Mouse (Mus musculus) skeletal muscle tissue, adult 2 months (tissue): ENCODE results near the gene Pou2f1.

ENCODE experiments used
- DNase-seq: peaks from one replicate; pipeline ENCODE4 v3.0.0-alpha.2; 2012; ENCODE audit warnings: low read depth, low spot score

Gene Pou2f1

GRCm38 (mm10) chr1:165848417-165848816, 154.1 kb downstream of the Pou2f1 start:
- no peak for DNase-seq

GRCm38 (mm10) chr1:165845366-165845765, 157.1 kb downstream of the Pou2f1 start:
- no peak for DNase-seq

- DNase-seq: no peak
These were observed 157.5 kb downstream of the Pou2f1 start for GRCm38 (mm10) chr1:165844956-165845355.

GRCm38 (mm10) chr1:165844466-165844951, 158.0 kb downstream of the Pou2f1 start:
- DNase-seq: no peak

- no peak for DNase-seq
These were observed 158.9 kb downstream of the Pou2f1 start for GRCm38 (mm10) chr1:165843586-165843985.

GRCm38 (mm10) chr1:165842170-165842569, 160.3 kb downstream of the Pou2f1 start:
- no peak for DNase-seq

GRCm38 (mm10) chr1:165840548-165841230, 161.8 kb downstream of the Pou2f1 start:
- no peak for DNase-seq

- no peak for DNase-seq
These were observed 163.3 kb downstream of the Pou2f1 start for GRCm38 (mm10) chr1:165839201-165839600.

GRCm38 (mm10) chr1:165837546-165837945, 164.9 kb downstream of the Pou2f1 start:
- peak; percentile 44 for DNase-seq

- peak; percentile 29 for DNase-seq
These were observed 166.0 kb downstream of the Pou2f1 start for GRCm38 (mm10) chr1:165836461-165836860.

- DNase-seq: no peak
These were observed 167.9 kb downstream of the Pou2f1 start for GRCm38 (mm10) chr1:165834633-165834975.

- DNase-seq: no peak
These were observed 168.4 kb downstream of the Pou2f1 start for GRCm38 (mm10) chr1:165833910-165834632.

GRCm38 (mm10) chr1:165833244-165833643, 169.2 kb downstream of the Pou2f1 start:
- no peak for DNase-seq

GRCm38 (mm10) chr1:165829890-165830289, 172.6 kb downstream of the Pou2f1 start:
- no peak for DNase-seq

- DNase-seq: no peak
These were observed 173.9 kb downstream of the Pou2f1 start for GRCm38 (mm10) chr1:165828615-165829014.

- no peak for DNase-seq
These were observed 174.3 kb downstream of the Pou2f1 start for GRCm38 (mm10) chr1:165828173-165828572.

- DNase-seq: no peak
These were observed 180.4 kb downstream of the Pou2f1 start for GRCm38 (mm10) chr1:165822031-165822430.

GRCm38 (mm10) chr1:165819147-165819546, 183.3 kb downstream of the Pou2f1 start:
- no peak for DNase-seq

- no peak for DNase-seq
These were observed 184.2 kb downstream of the Pou2f1 start for GRCm38 (mm10) chr1:165818145-165818860.

GRCm38 (mm10) chr1:165817264-165817663, 185.2 kb downstream of the Pou2f1 start:
- no peak for DNase-seq

GRCm38 (mm10) chr1:165816391-165816790, 186.1 kb downstream of the Pou2f1 start:
- DNase-seq: no peak
